Mouse (Mus musculus) intestine, embryonic 14.5 days (tissue): Measurements from ENCODE around the gene Tomm20. TPM values are rescaled to one million over a fixed set of nuclear protein-coding genes. Genes with fewer than 3 reads are reported as not detected.

Experiments used
- ATAC-seq: fragments of 200-750 bp; cut with Nextera tagmentation; replicated peaks from 2 replicates; pipeline ENCODE4 v1.8.0; 2017; ENCODE audit warnings: low read depth, moderate number of reproducible peaks, moderate TSS enrichment, moderate library complexity; ENCODE audit not compliant: low FRiP score, low TSS enrichment
- DNase-seq: peaks from one replicate; pipeline ENCODE4 v3.0.0-alpha.2; 2018; ENCODE audit warnings: low spot score
- H3K27ac ChIP-seq: fragments of 300-500 bp; sonication (generic); 2 replicates; pipeline ENCODE4 v1.5.1; 2014; ENCODE audit warnings: low read depth, mild to moderate bottlenecking, control low read depth
- H3K27me3 ChIP-seq: fragments of 300-500 bp; sonication (generic); replicated peaks from 2 replicates; pipeline ENCODE4 v1.6.1; 2014; ENCODE audit warnings: low read length, control low read depth; ENCODE audit not compliant: control insufficient read depth, insufficient read depth
- H3K36me3 ChIP-seq: fragments of 300-500 bp; sonication (generic); 2 replicates; pipeline ENCODE4 v1.6.1; 2014; ENCODE audit warnings: low read length, control low read depth; ENCODE audit not compliant: control insufficient read depth, insufficient read depth
- H3K4me1 ChIP-seq: fragments of 300-500 bp; sonication (generic); replicated peaks from 2 replicates; pipeline ENCODE4 v1.6.1; 2014; ENCODE audit warnings: low read length, control low read depth, mixed read lengths; ENCODE audit not compliant: control insufficient read depth, insufficient read depth
- H3K4me2 ChIP-seq: fragments of 300-500 bp; sonication (generic); 2 replicates; pipeline ENCODE4 v1.6.1; 2014; ENCODE audit warnings: low read length
- H3K4me3 ChIP-seq: fragments of 300-500 bp; sonication (generic); 2 replicates; pipeline ENCODE4 v1.5.1; 2014; ENCODE audit warnings: low read depth, low read length, control low read depth, mixed read lengths
- H3K9ac ChIP-seq: fragments of 300-500 bp; sonication (generic); 2 replicates; pipeline ENCODE4 v1.6.1; 2014; ENCODE audit warnings: mild to moderate bottlenecking, low read length
- H3K9me3 ChIP-seq: fragments of 300-500 bp; sonication (generic); 2 replicates; pipeline ENCODE4 v1.6.1; 2016; ENCODE audit warnings: low read length, control low read depth; ENCODE audit not compliant: control insufficient read depth
- WGBS: fragments of 180-500 bp; shearing (Covaris S2); extraction: QIAGEN DNeasy Blood & Tissue Kit; methylation state at CpG from one replicate; pipeline ENCODE4 v1.1.7; 2014; 5-methylcytosine and 5-hydroxymethylcytosine counted together
- polyA plus RNA-seq: library from polyadenylated mRNA; unstranded; fragments of >200 nt; fragmentation: Nextera tagmentation; extraction: Ambion mirVana; gene quantifications from 2 replicates; pipeline ENCODE4 v1.2.1, GENCODE M21; 2014

Gene Tomm20
- polyA plus RNA-seq, 1 experiment from 2014 or later: 297 TPM

DNA sequence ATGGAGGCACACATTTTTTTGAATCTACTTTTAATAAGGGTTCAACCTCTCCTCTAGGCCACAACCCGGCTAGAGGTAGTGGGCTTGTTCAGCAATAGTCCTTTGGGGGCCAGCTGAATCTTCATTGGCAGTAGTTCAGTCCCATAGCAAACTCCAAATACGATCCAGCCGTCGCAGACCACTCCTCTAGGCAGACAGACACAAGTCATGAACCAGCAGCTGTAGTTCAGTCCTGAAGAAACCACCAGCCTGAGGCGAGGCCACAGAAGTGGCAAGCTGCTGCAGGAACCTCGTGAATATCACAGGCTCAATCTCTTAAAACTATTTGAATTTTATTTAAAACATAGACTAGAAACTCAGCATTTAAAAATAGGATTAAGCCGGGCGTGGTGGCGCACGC is 32.4 kb upstream of the Tomm20 start:
- WGBS: 81% methylated on average over 10 of the region's 10 CpGs

DNA sequence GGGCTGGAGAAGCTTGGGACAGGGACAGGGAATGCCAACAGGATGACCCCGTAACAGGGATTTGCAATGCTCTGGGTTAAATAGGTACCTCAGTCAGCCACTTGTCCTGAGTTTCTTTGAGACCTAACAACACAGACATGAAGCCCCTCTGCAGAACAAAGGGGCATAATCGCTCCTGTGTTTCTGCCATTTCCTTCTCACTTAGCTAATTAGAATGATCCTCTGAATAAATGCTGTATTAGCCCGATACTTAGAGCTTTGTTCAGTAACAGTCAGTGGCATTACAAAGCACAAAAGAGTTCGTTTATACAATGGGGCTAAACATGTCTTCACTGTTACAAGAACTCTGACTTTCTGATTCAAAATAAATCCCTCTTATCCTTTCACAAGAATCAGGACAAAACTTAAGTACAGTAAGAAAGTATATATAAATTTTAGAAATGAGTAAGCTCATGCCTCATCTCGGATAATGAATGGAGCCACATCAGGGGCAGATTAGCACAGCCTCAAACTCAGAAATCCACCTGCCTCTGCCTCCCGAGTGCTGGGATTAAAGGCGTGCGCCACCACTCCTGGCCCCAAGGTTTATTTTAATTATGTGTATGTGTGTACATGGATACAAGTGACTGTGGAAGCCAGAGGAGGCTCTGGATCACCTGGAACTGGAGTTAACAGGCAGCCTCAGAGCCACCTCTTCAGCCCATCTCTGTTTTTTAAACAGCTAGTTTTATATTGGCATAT is 31.1 kb upstream of the Tomm20 start:
- DNase-seq (no peak), ATAC-seq (no peak)
- Histone ChIP-seq H3K36me3 (no peaks in the 10 kb centered on the region), H3K9ac (no peak overlapping the region), H3K9me3 (no peaks in the 10 kb centered on the region), H3K27me3 (no peaks in the 10 kb centered on the region), H3K4me1 (no peaks in the 10 kb centered on the region; the same call in 1 of the 2 replicates), H3K4me3 (no peak overlapping the region), H3K27ac (no peak overlapping the region), H3K4me2 (no peak overlapping the region)
- WGBS: 67% methylated on average over 8 of the region's 8 CpGs

More for the DNA sequence above, 32.4 kb upstream of the Tomm20 start:
- ATAC-seq (no peak), DNase-seq (no peak)
- H3K4me2 ChIP-seq: no peak overlapping the region
- no peaks in the 10 kb centered on the region; the same call in 1 of the 2 replicates for H3K4me1 ChIP-seq
- no peaks in the 10 kb centered on the region for H3K27me3 ChIP-seq
- H3K9me3 ChIP-seq: no peaks in the 10 kb centered on the region
- no peak overlapping the region for H3K4me3 ChIP-seq
- no peak overlapping the region for H3K9ac ChIP-seq
- no peaks in the 10 kb centered on the region for H3K36me3 ChIP-seq
- H3K27ac ChIP-seq: no peak overlapping the region

DNA sequence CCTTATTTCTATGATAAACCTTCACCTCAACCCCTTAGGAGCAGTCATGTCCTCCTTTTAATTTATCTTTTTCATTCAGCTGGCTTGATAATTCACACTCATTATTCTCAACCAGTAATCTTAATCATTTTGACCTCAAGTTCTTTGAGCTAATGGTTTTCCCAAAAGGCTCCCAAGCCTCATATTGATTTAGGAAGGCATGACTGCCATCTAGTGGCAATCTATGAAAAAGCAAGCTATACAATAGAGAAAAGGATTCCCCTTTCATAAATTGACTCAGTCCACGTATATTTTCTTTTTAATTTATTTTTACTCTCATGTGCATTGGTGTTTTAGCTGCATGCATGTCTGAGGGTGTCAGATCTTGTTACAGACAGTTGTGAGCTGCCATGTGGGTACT is 30.1 kb upstream of the Tomm20 start:
- no peaks in the 10 kb centered on the region; the same call in 1 of the 2 replicates for H3K4me1 ChIP-seq
- H3K9ac ChIP-seq: no peak overlapping the region
- H3K4me2 ChIP-seq: no peak overlapping the region
- H3K9me3 ChIP-seq: no peaks in the 10 kb centered on the region
- ATAC-seq (no peak), DNase-seq (no peak)
- H3K4me3 ChIP-seq: no peak overlapping the region
- WGBS: 18% methylated on average over 1 of the region's 1 CpGs
- no peaks in the 10 kb centered on the region for H3K27me3 ChIP-seq
- H3K36me3 ChIP-seq: no peaks in the 10 kb centered on the region
- H3K27ac ChIP-seq: no peak overlapping the region

DNA sequence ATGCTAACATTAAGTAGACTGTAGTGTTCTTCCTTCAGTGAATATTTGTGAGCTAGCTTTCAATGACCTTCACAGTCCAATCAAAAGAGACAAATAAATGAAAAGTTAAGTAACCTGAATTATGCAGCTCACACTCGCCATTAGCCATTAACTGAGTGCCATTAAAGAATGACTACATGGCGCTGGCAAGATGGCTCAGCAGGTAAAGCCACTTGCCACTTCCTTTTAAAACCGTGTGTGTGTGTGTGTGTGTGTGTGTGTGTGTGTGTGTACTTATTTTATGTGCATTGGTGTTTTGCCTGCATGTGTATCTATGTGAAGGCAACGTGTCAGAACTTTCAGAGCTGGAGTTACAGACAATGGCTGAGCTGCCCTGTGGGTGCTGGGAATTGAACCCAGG is 28.9 kb upstream of the Tomm20 start:
- 80% methylated on average over 4 of the region's 4 CpGs for WGBS
- no peak overlapping the region for H3K4me3 ChIP-seq

DNA sequence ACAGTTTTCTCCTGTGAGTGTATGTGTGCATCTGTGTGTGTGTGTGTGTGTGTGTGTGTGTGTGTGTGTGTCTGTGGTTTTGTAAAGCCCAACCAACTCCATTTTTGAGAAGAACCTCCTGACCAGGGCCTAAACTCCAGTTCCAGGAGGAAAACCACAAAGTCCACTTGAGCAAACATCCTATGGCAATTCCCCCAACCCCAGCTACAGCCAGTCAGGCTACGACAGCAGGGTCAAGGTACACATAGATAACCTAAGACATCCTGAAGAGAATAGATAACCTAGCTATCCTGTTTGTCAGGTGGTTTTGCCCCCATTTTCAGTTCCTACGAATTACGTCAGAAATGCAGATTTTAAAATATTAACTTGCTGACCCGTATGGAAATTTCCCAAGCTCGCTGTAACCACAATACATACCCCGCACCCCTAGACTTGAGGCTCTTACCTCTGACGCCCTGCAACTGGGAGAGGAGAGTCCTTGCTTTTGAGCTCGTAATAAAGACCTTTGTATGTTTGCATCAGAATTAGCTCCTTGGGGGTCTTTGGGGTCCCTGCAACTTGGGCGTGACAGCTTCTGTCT is 28.1 kb upstream of the Tomm20 start:
- 66% methylated on average over 9 of the region's 9 CpGs for WGBS

More for the DNA sequence above, 28.9 kb upstream of the Tomm20 start:
- Histone ChIP-seq H3K4me1 (peaks cover 5% of the 10 kb centered on the region; the same call in 1 of the 2 replicates), H3K4me2 (no peak overlapping the region), H3K9me3 (no peaks in the 10 kb centered on the region), H3K36me3 (no peaks in the 10 kb centered on the region), H3K27ac (no peak overlapping the region), H3K27me3 (no peaks in the 10 kb centered on the region), H3K9ac (no peak overlapping the region)
- ATAC-seq (no peak), DNase-seq (no peak)

DNA sequence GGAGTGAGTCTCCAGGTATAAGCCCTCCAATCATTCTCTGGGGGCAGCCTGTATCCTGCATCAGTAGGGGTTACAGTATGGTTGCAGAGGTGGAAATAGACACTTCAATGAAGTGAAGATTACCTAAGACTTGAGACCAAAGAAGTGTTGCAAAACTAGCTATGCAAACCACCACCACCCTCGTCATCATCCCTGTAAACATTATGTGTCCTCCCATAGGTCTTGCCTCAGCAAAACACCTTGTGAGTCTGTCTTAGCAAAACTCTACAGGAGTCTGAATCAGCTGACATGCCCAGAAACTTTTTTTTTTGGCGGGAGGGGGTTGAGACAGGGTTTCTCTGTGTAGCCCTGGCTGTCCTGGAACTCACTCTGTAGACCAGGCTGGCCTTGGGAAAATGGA is 27.0 kb upstream of the Tomm20 start:
- Histone ChIP-seq H3K4me1 (peaks cover 5% of the 10 kb centered on the region; the same call in 1 of the 2 replicates), H3K27ac (no peak overlapping the region), H3K36me3 (peaks cover 16% of the 10 kb centered on the region), H3K4me3 (no peak overlapping the region), H3K9ac (no peak overlapping the region), H3K4me2 (no peak overlapping the region), H3K27me3 (no peaks in the 10 kb centered on the region), H3K9me3 (no peaks in the 10 kb centered on the region)
- ATAC-seq (no peak), DNase-seq (no peak)
- 63% methylated on average over 2 of the region's 2 CpGs for WGBS

More for the DNA sequence above, 28.1 kb upstream of the Tomm20 start:
- Histone ChIP-seq H3K9me3 (no peaks in the 10 kb centered on the region), H3K4me1 (peaks cover 5% of the 10 kb centered on the region; the same call in 1 of the 2 replicates), H3K4me3 (no peak overlapping the region), H3K27me3 (no peaks in the 10 kb centered on the region), H3K27ac (no peak overlapping the region), H3K36me3 (peaks cover 6% of the 10 kb centered on the region), H3K4me2 (no peak overlapping the region), H3K9ac (no peak overlapping the region)
- ATAC-seq (no peak), DNase-seq (no peak)

DNA sequence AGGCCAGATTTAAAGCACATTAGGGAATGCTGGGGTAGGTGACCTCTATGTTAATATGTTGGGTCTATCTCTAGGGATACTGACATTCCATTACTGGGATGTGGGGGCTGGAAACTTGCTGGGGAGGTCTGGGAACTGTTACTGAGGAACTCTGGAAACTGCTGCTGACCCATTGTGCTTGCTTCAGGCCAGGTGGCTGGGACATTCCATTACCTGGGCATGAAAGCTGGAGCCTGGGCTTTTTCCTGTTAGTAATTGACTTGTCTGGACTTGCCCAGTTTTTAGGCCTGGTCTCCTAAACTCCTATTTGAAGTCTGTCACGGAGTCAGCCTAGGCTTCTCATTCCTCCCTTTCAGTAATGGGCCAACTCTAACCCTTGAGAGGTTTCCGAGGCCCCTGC is 26.5 kb upstream of the Tomm20 start:
- no peak for ATAC-seq
- 76% methylated on average over 2 of the region's 2 CpGs for WGBS
- no peak overlapping the region for H3K9ac ChIP-seq
- H3K4me2 ChIP-seq: no peak overlapping the region
- H3K36me3 ChIP-seq: peaks cover 22% of the 10 kb centered on the region
- no peak overlapping the region for H3K27ac ChIP-seq
- no peaks in the 10 kb centered on the region for H3K9me3 ChIP-seq
- H3K4me3 ChIP-seq: no peak overlapping the region
- H3K4me1 ChIP-seq: peaks cover 5% of the 10 kb centered on the region; the same call in 1 of the 2 replicates
- H3K27me3 ChIP-seq: no peaks in the 10 kb centered on the region
- no peak for DNase-seq

DNA sequence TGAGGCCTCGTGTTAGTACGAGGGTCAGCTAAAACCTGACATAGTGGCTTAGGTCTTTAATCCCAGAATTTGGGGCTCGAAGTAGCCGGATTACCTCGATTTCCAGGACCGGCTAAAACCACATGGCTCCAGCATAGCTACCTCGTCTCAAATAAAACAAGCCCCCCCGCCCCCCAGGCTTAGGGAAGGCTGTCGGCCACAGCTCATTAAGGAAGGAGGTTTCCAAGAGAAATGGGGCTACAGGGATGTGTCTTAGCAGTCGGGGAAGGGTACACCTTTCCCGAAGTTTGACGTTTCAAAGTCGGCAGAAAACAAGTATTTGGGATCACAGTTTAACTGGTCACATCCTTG is 25.6 kb upstream of the Tomm20 start:
- H3K27me3 ChIP-seq: no peaks in the 10 kb centered on the region
- H3K27ac ChIP-seq: peak overlapping the region; percentile 78
- no peaks in the 10 kb centered on the region for H3K9me3 ChIP-seq
- H3K9ac ChIP-seq: peak overlapping the region; percentile 81
- ATAC-seq (peak; percentile 25; the same call in 1 of the 2 replicates), DNase-seq (no peak)
- peaks cover 25% of the 10 kb centered on the region for H3K36me3 ChIP-seq
- peak overlapping the region; percentile 95 for H3K4me2 ChIP-seq
- H3K4me1 ChIP-seq: peaks cover 5% of the 10 kb centered on the region; the same call in 1 of the 2 replicates
- peak overlapping the region; percentile 90 for H3K4me3 ChIP-seq
- WGBS: 13% methylated on average over 13 of the region's 13 CpGs
